Mouse (Mus musculus): ENCODE results near the gene Eif2b5. TPM values are rescaled to one million over a fixed set of nuclear protein-coding genes. Genes with fewer than 3 reads are reported as not detected.
"Not testable (repeated sequence)": the region's sequence is repeated elsewhere in the genome, so short reads cannot be mapped to it uniquely, and the experiment has no call there.

Gene Eif2b5
- total RNA-seq (2021), result 10 to 100 TPM; 46.0 to 53.3 TPM

DNA sequence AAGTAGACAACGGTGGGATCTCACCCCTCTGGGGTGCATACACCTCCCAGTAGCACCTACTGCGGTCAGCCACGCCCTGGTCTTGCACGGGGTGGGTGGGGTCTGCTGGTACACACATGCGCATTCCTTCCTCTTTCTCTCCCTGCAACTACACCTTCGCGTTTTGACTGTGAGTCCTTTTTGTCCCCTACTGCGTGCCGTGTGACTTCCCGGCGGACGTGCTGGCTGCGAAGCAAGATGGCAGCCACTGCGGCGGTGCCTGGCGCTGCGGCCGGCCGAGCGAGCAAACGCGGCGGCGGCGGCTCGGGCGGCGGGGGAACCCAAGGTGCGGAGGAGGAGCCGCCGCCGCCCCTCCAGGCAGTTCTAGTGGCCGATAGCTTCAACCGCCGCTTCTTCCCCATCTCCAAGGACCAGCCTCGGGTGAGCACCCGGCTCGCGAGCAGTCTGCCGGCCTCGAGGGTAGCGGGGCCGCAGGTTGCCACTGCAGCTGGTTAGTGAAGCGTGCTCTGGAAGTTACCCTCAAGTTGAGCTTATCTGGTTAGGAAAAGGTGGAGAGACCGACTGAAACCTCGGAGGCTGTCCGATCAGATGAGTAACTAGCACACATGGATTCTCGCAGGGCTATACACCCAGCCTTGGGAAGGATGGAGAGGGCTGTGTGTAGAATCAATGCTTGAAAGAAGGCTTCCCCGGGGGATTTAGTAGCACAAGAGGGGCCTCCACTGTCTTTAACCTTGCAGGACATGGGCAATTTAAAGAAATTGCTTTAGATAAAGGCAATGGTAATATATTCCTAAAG, at the start of gene Eif2b5:
Gene Eif2b5, plus strand, starts transcription at position 141 of the 799 bp plus-strand sequence.
- peak; percentile 86 to 89 for DNase-seq (ENCODE audit: extremely low spot score in 1 of 2, low spot score in 1 of 2)

DNA sequence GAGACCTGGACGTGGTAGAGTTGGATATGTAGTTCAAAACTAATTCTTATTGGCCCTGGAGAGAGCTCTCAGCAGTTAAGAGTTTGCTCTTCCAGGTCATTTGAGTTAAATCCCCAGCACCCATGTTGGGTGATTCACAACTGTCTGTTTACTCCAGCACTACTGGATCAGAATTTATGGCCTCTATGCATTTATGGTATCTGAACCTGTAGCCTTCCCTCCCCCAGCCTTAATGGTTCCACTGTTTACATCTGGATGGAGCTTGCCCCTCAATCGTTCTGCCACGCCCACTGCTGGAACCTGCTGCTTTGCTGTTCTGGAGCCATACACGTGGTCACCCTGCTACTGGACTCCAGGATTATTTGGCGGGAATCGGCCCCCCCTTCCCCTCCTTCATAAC, 46.8 kb upstream of the Eif2b5 start:
- DNase-seq (ENCODE audit: extremely low spot score in 1 of 2, low spot score in 1 of 2), result no peak

DNA sequence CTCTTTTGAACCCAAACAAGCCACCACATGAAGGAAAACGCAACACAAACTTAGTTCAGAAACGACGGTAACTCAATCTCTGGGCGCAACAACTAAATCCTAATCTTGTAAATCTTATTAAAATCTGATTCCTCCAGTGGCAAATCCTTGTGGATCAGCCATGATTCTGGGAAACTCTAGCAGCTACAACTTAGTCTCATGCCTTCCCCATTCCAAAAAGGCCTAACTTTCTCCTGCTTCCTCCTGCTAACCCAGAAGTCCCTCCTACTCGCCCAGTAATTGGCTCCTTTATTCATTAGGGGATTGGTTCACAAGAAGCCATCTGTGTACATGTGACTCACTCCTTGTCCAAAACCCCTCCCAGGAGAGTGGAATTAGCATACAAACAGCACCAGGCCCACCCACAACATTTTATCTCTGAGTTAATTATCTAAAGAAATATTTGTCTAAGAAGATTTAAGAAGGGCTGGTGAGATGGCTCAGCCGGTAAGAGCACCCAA, 44.4 kb upstream of the Eif2b5 start:
- no peak for DNase-seq (ENCODE audit: extremely low spot score in 1 of 2, low spot score in 1 of 2)

DNA sequence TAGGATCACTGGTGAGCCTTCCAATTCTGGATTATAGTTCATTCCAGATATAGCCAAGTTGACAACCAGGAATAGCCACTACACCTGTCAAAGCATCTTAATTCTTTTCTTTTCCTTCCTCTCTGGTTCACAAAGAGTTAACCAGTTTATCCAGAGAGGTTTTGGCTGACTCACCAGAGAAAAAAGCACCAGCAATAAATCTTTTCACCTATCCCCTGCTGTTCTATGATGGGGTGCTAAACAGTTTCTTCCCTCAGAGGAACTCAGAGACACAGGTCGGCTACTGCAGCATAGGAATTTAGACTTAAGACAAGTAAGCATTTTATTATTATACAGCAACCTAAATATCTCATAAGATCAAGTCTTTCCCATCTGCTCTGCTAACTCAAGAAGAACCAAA, 42.5 kb upstream of the Eif2b5 start:
- DNase-seq (ENCODE audit: extremely low spot score in 1 of 2, low spot score in 1 of 2), result no peak

DNA sequence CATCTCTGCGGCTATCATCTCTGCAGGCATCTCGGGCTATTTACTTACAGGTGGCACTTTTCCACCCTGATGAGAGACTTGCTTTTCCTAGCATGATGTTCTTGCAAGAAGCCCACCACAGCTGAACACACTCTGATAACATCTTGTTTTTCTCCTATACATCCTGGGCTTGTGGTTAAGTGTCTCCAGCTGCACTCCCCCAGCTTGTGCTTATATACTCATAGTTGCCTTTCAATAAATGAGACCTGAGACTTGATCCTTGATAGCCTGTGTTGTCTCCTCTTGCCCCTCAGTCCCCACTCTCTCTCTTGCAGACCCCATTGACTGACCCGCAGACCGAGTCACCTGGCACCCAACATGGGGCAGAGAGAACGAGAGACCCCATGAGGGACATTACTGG, 39.9 kb upstream of the Eif2b5 start:
- DNase-seq (ENCODE audit: extremely low spot score in 1 of 2, low spot score in 1 of 2), result not testable (repeated sequence)

DNA sequence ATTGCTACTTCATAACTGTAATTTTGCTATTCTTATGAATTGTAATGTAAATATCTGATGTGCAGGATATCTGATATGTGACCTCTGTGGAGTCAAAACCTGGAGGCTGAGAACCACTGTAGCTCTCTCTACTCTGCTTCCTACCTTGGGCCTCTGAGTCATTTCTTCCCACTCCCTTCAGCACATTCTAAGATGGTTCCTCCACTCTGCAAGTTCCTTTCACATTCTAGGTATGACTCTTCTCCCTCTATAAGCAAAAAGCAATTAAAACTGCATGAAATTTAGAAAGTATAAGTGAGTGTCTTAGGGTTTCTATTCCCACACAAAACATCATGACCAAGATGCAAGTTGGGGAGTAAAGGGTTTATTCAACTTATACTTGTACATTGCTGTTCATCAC, 33.9 kb upstream of the Eif2b5 start:
- no peak for DNase-seq (ENCODE audit: extremely low spot score in 1 of 2, low spot score in 1 of 2)

DNA sequence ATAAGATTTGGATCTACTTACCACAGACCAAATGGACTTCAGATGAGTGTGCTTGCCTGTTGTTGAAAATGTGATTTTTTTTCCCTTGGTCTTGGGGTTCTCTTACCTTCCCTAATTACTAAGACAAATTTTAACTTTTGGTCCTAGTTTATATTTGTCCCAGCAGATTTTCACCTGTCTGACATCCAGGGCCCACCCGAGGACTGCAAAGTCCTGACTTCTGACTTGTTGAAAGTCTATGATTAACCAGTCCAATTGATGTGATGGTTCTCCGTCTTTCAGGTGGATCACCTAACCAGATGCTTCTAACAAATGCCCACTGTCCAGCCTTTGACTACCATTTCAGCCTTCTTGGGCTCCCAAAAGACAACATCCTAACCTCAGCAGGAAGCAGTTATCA, 27.6 kb upstream of the Eif2b5 start:
- DNase-seq (ENCODE audit: extremely low spot score in 1 of 2, low spot score in 1 of 2), result no peak

DNA sequence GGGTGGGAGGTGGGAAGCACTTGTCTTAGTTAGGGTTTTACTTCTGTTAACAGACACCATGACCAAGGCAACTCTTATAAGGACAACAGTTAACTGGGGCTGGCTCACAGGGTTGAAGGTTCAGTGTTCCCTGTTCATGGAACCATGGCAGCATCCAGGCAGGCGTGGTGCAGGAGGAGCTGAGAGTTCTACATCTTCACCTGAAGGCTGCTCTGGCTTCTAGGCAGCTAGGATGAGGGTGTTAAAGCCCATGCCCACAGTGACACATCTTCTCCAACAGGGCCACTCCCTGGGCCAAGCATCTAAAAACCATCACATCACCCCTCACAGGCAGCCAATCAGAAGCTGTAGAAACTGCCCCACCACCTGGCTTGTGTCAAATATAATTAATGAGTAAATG, 26.9 kb upstream of the Eif2b5 start:
- no peak for DNase-seq (ENCODE audit: extremely low spot score in 1 of 2, low spot score in 1 of 2)

DNA sequence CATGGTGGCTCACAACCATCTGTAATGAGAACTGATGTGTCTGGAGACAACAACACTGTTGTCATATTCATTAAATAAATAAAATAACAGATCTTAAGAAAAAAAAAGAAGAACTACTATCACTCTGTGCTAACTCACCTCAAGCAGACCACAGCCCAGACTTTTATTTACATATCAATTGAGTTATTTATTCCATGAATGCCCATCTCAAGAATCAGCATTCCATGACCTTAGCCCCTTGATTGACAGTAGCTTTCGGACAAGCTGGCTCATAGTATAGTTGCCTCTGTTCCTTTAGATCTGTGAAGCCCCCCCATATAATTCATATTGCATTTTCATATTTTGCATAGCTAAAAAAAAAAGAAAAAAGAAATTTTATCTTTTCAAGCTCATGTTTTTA, 24.9 kb upstream of the Eif2b5 start:
- no peak for DNase-seq (ENCODE audit: extremely low spot score in 1 of 2, low spot score in 1 of 2)

DNA sequence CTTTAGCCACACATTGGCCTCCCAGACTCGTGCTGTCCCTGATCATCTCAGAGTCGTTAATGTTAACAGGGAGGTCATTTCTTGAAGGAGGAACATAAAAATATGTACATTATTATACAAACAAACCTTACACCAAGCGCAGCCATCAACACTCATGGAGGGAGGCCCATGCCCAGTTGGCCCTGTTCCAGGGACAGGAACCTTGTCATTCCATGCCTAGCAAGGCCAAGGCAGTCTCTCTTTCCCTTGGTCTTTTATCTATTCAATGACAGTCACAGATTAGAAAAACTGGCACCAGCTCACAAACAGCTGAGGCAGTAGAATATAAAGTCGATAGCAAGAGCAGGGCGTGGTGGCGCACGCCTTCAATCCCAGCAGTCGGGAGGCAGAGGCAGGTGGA, 24.4 kb upstream of the Eif2b5 start:
- DNase-seq (ENCODE audit: extremely low spot score in 1 of 2, low spot score in 1 of 2), result no peak

DNA sequence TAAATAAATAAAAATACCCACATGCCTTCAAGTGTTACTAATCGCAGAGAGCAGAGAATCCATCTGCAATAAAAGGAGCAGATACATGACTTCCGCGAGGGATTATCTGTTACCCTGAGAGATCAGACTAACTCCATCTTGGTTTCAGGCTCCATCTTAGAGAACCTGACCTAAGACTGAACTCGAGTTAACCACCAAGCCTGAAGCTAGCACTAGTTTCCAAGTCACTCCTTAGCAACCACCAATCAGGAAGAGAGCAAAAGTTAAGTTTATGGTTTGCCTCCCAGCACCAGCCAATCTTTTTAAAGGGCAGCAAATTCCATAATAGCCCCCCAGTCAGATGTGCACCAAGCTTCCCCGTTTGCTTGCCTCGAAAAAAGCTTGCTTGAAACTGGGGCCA, 23.8 kb upstream of the Eif2b5 start:
- no peak for DNase-seq (ENCODE audit: extremely low spot score in 1 of 2, low spot score in 1 of 2)

DNA sequence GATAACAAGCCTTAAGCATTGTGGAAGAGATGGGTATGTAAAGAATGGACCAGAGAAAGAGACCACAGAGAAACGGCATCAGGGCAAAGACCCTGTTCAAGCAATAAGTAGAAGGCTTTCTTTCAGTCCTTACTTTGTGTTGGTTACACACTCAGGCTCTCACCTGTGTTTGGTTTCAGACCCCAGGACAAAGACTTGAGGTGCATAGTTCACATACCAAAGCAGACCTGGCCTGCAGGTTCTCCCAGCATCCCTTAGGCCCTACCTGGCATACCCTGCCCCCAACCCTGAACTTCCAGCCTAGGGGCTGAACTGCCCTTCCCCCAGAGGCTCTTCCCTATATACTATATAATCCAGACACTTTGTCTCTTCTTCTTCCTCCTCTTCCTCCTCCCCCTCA, 23.3 kb upstream of the Eif2b5 start:
- DNase-seq (ENCODE audit: extremely low spot score in 1 of 2, low spot score in 1 of 2), result no peak

DNA sequence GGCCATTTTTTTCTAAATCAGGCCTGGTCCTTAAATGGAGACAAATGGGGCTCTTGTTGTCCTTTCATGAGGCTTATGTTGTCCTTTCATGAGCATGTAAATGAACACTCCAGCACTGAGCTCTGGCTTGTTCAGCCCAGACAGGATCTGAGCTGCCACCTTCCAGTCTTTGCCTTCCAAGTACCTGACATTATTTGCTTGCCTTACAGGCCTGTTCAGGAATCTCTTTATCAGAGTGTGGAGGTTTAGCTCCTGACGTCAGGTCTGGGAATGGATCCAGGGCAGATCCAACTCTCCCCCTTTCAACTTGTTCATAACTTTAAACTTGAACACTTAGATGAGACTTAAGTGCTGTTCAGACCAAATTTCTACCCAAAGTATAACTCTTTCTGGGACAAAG, 21.8 kb upstream of the Eif2b5 start:
- no peak for DNase-seq (ENCODE audit: extremely low spot score in 1 of 2, low spot score in 1 of 2)

DNA sequence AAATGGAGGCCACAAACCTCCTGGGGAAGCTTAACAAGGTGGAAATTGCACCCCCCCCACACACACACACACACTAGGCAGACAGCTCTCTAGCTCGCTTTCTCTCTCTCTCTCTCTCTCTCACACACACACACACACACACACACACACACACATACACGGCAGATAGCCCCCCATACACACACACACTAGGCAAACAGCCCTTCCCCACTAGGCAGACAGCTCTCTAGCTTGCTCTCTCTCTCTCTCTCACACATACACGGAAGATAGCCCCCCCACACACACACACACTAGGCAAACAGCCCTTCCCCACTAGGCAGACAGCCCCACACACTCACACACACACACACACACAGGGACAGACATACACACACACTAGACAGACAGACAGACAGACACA, 21.3 kb upstream of the Eif2b5 start:
- no peak for DNase-seq (ENCODE audit: extremely low spot score in 1 of 2, low spot score in 1 of 2)

DNA sequence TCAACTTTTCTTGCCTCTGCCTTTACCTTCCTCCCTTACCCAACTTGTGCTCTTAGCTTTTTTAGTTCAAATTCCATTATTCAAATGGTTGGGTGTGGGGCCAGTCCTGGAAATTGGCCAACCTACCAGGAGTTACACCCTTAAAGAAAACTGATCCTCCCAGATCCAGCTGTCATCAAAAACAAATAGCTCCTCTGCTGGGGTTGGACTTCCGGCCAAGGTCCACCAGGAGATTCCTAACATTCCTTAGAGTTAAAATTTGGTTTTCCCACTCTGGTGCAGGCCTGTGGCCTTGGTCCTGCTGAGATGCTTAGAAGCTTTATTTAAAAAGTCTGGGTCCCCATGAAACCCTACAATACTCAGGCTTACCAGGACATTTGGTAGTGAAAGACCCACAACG, 20.1 kb upstream of the Eif2b5 start:
- no peak for DNase-seq (ENCODE audit: extremely low spot score in 1 of 2, low spot score in 1 of 2)

DNA sequence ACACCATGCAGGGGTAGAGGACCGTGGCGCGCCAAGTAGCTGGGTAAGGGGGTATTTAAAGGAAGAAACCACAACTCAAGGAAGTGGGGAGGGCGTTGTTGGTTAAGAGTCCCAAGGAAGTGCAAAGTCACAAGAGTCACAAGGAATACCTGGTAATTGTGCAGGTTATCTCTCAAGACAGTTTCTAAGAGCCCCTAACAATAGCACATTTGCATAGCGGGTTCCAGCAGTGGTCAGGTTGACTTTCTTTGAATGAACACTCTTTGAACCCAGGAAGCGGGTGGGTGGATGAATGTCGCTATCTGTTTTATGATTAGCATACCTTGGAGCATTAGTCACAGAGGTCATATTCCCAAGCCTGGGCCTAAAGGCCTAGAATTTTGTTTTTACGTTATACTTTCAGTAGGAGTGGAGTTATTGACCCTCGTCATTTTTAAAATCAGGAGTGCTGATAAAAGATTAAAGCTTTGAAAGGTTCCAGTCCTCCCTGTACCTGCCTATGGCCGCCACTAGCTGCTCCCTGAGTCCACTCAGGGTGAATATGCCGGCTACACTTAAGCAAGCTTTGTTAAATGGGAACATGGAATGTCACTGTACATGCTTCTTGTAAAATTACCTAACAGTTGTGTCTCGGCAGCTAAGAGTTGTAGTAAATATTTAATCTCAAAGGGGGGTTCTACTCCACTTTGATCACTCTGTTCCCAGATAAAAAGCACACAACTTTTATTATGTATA, 19.4 kb upstream of the Eif2b5 start:
- DNase-seq (ENCODE audit: extremely low spot score in 1 of 2, low spot score in 1 of 2), result not testable (repeated sequence)

DNA sequence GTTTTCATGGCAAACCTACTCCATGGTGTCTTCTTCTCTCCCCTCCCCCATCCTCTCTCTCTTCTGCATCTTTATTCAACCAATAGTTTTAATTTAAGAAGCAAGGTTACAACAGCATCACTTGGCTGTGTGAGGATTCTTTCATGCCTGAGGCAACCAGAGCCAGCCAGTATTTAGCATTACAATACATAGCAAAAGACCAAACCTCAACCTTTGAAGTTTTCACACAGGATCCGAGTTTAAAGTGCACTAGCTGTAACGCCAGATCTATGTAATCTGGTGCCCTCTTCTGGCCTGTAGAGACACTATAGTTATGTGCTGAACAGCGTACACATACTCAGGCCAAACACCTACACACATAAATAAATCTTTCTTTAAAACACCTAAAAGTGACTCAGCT, 18.5 kb upstream of the Eif2b5 start:
- no peak for DNase-seq (ENCODE audit: extremely low spot score in 1 of 2, low spot score in 1 of 2)

DNA sequence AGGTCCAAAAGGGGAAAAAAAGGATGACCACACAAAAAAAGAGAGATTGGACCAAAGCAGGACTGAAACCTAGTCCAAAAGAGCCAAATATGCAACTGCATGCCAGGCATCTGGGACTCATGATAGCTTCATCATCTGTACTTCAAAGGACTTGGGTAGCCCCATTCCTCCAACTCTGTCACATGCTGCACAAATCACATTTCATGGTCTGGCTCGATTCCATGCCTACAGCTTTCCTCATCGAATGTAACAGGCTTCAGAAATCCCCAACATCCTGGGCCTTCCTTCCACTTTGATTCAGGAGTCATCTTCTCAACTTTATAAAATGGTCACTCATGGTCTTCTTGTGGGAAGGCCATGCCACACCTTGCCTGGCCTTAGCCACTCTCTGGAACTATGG, 16.9 kb upstream of the Eif2b5 start:
- DNase-seq (ENCODE audit: extremely low spot score in 1 of 2, low spot score in 1 of 2), result no peak

DNA sequence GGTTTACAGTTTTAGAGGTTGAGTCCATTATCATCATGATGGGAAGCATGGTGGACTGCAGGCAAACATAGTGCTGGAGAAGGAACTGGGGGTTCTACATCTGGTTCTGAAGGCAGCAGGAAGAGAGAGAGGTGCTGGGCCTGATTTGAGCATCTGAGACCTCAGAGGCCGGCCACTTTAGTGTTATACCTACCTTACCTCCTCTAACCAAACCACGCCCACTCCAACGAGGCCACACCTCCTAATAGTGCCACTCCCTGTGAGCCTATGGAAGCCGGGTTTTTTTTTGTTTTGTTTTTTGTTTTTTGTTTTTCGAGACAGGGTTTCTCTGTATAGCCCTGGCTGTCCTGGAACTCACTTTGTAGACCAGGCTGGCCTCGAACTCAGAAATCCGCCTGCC, 14.9 kb upstream of the Eif2b5 start:
- not testable (repeated sequence) for DNase-seq (ENCODE audit: extremely low spot score in 1 of 2, low spot score in 1 of 2)

DNA sequence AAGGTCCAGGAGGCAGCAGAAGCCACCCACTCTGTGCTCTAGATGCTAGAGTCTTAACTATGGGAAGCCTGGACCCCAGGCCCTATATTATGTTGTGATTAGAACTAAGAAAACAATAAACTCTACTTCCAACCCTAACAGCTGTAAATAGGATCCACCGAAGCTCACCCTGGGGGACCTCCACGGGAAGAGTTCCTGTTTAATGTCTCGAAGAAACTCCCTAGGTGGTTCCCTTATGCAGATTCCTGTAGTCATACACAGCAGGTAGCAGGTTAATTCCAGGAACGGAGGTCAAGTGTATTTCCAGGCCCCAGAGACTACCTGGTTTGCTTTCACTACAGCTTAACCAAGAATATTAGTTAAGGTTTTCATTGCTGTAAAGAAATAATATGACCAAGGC, 13.6 kb upstream of the Eif2b5 start:
- no peak for DNase-seq (ENCODE audit: extremely low spot score in 1 of 2, low spot score in 1 of 2)

DNA sequence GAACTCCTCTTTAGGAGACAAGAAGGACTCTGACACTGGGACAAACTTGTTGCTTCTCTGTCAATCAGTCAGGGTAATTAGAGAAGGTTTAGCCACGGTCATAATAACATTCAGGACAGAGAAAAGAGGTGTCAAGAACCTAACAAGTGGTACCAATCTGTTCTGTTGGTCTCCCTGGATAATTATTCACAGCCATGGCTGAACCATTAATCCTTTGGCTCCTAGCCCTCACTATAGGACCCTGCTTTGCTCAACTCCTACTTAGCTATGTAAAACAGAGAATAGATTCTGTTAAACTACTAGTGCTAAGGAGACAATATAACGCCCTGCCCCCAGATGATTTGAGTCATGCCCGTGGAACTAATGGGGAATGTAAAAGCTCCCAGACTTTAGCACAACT, 12.6 kb upstream of the Eif2b5 start:
- no peak for DNase-seq (ENCODE audit: extremely low spot score in 1 of 2, low spot score in 1 of 2)

DNA sequence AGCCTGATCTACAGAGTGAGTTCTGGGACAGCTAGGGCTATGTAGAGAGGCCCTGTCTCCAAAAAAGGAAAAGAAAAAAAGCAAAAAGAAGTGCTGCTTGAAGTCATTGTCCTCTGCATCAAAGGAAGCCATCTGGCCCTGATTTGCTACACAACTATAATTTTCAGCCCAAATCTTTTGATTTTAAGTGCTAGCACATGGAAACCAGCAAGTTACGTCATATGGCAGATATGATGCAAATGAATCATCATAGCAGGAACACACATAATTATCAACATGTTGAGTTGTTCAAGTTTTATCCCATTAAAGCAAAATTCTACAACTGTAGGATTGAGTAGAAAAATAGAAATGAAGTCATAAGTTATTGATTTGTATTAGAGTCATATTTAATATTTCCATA, 10.5 kb upstream of the Eif2b5 start:
- no peak for DNase-seq (ENCODE audit: extremely low spot score in 1 of 2, low spot score in 1 of 2)
